Mouse (Mus musculus): ENCODE results near the gene Stx8. TPM values are rescaled to one million over a fixed set of nuclear protein-coding genes. Genes with fewer than 3 reads are reported as not detected.

The Stx8 gene
- total RNA-seq, 1 experiment from 2014 or later, result 35.1 TPM

DNA sequence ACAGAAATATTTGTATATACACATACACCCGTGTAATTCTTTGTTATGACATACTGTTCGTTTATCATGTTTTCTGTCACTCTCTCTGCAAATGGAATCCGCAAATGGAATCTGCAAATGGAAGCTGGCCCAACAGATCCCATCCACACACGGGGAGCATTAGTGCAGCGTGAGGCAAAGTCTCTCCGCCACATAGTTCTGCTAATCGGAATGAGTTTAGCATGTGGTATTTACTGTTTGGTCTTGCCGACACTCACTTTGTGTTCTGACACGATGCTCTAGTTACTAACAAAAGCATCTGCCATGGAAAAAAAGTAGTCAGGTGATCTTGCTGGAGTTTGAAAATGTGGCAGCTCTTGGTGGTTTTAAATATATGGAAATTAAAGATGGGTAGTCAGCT lies 123.4 kb downstream of the Stx8 start:
- no peak for DNase-seq

GRCm38 (mm10) chr11:68089885-68090592 lies 124.0 kb downstream of the Stx8 start:
- no peak for DNase-seq

DNA sequence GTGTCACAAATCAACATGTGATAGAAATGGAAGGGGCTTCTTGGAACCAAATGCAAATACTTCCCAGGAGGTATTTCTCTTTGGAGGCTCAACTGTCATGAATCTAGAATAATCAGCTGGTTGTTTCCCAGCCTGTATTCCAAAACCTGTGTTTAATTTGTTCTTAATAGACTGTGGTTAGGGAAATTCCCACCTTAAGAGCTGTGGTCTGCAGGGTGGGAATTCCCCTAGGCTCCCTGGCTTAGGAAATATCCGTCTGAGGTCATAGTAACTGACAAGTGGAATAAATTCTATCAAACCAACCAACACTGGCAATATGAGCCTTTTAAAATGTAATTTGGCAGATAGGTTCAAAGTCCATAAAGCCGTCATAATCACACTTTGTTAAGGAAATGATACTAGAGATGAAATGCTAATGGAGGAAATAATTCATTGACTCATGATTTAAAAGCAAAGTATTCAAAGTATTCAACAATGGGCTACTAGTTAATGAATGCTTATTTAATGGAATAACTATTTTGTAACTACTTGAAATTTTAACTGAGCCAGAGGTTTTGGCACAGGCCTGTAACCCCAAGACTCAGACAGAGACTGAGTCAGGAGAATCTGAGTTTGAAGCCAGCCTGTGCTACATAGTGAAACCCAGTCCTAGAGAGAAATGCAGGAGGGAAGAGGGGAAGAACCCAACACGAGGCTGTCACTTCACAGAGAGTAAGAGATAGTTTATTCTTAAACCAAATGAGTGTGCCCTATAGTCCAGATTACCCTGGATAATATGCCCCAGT lies 126.2 kb downstream of the Stx8 start:
- no peak for DNase-seq

DNA sequence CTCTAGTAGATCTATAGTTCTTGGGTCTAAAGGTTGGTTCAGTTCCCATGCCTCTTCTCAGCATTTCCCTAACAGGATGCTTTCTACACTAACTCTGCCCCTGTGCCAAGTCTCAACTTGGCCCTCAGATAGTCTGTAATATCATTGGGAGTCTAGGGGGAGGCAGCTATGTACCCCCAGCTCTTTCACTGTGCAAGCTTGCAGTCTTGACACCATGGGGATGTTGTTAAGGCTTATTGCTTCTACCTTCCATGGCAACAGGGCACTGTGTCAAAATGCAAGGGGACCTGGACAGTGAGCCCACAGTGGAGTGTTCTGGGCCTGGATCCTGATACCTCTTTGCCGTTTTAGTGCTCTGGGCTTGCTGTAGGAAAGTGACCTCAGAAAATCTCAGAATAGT lies 135.6 kb downstream of the Stx8 start:
- DNase-seq, result no peak

DNA sequence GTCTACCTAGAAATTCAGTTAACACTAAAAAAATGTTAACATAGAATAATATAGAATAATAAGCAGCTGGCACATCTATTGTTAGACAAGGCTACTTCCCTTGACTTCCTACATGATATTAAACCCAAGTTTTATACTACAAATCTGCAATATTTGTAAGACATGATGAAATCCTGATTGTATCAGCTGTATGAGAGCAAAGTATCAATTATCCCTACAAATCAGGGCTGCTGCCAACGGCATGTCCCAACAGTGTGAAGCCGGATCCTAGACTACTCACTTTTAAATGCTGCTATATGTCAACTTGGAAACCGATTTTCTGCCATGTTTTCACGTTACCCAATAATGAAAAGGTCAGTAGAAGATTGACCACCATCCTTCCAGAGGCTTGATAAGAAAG lies 137.5 kb downstream of the Stx8 start:
- no peak for DNase-seq

- no peak for DNase-seq
Observed at GRCm38 (mm10) chr11:68106053-68106452, 140.1 kb downstream of the Stx8 start.

DNA sequence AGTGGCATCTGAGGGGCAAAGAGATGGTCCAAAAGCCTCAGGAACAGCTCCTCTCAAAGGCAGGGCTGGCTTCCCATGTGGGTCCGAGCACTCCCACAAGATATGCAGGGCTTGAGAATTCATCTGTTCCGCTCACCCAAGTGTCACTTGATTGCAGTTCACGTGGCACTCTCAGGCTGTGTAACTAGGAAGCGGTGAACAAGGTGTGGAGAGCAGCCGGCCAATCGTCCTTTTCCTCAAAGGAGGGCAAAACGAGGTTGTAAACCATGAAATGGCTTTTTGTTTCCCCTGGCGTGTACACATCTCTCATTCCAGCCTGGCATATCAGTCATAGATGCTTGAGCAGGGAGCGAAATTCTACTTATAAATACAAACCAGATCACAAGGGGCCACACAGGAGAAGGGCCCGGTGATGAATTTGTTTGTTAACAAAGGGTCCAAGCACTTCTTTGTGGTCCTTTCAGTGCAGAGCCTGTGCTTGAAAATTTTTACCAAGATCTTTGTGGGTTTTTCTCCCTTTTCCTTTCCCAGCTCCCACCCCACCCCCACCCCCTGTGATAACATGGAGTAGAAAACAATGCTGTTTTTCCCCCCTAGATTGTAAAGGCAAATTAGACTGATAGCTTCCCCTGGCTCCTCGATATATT lies 147.6 kb downstream of the Stx8 start:
- DNase-seq, result no peak

GRCm38 (mm10) chr11:68114202-68114601 lies 148.2 kb downstream of the Stx8 start:
- DNase-seq, result no peak

GRCm38 (mm10) chr11:68116157-68116556 lies 150.2 kb downstream of the Stx8 start:
- DNase-seq, result no peak

DNA sequence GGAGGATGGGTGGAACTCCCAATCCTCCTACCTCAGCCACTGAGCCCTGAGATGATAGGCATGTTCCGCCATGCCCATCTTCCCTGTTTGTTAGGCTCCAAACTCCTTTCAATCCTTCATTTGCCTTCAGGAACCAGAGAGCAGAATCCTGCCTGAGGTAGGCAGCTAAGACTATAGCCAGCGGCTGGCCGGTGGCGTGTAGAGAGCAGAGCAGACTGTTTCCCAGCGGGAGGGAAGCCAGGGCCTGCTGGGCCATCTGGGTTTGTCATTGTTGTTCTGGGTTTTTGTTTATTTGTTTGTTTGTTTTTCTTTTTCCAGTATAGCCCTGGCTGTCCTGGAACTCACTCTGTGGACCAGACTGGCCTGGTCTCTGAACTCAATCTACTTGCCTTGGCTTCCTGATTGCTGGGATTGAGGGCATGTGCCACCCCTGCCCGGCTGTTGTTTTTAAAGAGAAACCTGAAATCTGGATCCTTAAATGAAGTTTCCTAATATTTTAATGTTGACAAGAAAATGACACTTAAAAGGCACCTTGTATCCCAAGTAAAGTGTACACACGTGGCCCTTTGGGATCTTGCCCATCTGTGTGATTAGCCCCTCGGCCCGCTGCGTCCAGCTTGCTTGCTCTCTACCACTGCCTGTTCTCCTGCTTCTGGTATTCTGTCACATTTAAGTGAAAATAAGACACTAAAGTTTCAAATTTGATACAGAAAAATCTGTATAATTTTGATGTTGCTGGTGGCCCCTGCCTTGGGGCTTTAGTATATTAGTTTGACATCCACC lies 152.1 kb downstream of the Stx8 start:
- no peak for DNase-seq

GRCm38 (mm10) chr11:68118679-68119078 lies 152.7 kb downstream of the Stx8 start:
- no peak for DNase-seq

DNA sequence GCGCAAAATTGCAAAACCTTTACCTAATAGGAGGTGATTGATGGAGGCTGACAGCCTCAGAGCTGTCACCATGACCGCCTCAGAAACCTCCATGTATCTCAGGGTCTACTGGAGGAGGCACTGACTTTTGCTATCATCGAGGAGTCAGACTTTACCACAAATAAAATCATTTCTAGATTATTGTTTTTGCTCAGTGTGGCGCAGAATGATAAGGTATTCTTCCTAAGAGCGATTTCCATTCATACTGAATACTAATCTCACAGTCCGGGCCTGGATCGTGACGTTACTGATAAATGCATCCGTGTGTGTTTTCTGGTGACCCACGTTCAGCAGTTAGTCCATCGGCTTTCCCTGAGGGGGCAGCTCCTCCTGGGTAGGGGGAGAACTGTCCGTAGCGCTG lies 153.1 kb downstream of the Stx8 start:
- no peak for DNase-seq

- DNase-seq, result no peak
Observed at GRCm38 (mm10) chr11:68121260-68121659, 155.3 kb downstream of the Stx8 start.

DNA sequence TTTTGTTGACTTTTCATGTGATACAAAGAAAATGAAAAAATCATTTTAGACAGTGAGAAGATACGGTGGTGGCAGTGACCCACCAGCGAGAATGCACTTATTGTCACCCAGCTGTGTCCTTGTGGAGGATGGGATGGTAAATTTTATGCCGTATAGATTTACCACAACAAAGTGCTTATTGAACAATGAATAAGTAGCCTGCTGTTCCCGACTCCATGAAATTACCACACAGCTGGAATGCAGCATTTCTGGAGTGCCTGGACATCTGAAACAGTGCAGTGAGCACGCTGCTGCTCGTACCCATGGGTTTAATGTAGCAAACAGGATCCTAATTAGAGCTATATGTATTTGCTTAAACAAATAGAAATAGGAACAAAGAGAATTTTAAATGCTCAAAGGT lies 155.7 kb downstream of the Stx8 start:
- DNase-seq, result no peak

- DNase-seq, result no peak
Observed at GRCm38 (mm10) chr11:68126071-68126470, 160.1 kb downstream of the Stx8 start.

DNA sequence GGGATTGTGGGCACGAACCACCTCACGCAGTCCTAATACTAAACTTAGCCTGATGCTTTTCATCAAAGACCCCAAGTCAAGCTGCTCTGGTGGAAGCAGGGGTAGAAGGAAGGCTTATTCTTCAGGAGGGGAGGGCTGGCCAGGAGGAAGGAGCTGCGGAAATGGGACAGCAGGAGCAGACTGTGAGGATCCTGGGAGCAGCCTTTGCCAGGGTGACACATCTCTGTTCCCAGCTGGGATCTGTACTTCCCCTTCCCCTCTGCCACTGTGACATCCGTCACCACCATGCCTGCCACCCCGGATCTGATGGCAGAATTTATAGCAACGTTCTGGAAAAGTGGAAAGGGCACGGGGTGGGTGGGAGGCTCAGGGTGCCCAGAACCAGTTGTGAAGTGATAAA lies 168.5 kb downstream of the Stx8 start:
- DNase-seq, result no peak

DNA sequence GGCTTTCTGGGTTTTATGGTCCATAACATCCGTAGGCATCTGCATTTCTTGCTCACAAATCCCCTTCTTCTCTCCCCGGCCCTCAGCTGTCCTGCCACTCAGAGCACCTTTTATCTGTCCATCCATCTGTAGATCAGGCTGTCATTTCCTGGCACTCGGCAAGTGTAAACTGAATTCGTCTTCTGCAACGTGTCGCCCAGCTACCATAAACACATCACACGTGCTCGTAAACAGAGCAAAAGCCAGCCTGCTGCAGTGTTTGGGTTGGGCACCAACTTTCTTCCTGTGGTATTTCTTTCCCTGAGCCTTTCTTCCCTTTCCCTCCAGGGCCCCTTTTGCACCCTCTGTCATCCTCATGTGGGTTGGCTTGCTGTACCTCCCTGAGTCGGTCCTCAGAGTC lies 169.4 kb downstream of the Stx8 start:
- no peak for DNase-seq

DNA sequence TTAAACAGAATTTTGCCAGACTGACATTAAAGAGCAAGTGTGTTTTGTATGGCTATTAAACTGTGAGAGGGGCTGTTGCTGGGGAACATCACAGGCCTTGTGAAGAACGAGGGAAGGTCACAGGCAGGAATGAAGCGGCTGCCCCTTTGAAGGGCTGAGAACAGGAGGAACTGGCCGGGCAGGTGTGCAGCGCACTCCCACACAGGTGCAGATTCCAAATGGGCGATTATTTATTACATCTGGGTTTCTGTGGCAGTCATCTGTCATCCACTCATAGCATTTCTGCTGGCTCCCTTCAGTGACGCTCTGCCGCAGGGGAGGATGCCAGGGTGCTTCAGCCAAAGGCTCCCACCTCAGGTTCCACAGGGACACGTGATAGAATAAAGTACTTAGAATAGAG lies 170.7 kb downstream of the Stx8 start:
- DNase-seq, result no peak

DNA sequence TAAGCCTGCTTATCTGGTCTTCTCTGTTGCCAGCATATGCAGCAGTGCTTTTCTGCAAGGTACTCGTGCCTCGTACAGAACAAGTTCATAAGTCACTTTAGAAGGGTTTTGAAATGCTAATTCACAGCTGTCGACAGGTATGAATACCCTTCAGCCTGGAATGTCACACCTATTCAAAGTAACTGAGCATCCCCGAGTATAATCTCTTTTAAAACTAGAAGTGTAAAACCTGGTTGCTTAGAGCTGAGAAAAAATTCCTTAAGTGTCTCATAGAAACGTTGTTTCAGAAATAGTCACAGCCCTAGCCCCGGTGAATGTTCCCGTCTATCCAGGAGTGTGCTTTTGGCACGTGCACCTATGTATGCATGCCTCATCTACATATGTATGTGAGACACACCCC lies 176.3 kb downstream of the Stx8 start:
- DNase-seq, result no peak

DNA sequence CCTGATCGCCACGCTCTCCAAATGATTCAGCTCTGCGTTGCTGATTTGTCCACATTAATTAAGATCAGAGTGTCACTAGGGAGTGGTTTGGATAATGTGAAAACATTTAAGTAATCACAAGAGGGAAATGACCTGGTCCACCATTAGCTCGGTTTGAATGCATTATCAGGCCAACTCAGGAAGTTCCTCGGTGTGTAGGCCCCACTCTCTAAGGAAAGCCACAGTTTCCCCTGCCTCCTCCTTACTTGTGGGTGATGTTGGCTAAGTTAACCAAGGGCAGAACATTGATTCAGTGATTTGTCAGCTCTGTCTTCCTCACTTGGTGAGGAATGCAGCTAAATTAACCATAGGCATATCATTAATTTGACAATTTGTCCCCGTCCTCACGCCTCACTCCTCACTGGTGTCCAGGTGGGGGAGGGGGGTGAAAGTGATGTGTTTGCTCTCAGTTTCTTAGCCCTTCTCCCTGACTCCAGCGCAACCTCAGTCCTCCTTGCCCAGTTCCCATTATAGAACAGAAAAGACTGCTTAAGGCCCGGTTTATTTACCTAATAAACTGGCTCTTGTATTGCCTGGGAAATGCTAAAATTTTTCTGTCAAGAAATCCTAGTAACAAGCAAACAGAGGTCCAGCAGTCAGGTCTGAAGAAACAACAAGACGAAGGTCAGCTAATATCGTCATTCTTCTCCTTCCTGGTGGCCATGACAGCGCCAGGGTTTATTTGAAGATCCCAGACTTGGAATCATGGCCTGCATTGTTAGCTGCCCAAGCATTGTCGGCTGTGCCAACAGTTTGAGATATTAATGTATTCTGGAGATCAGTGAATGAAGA lies 178.5 kb downstream of the Stx8 start:
- no peak for DNase-seq

GRCm38 (mm10) chr11:68145066-68145585 lies 179.1 kb downstream of the Stx8 start:
- DNase-seq, result no peak

Data from adrenal gland, postnatal 25 days (tissue).